Mouse (Mus musculus) CD4-positive helper T cell, adult 2 months (primary cell): ENCODE measurements around the gene Fgr.

ENCODE experiments used
- DNase-seq: peaks from one replicate; pipeline ENCODE4 v3.0.0-alpha.2; 2012; ENCODE audit warnings: low read depth, missing footprints, low spot score

The Fgr gene

GRCm38 (mm10) chr4:133014896-133015709 lies 41.2 kb downstream of the Fgr start:
- peak; percentile 25 for DNase-seq

- DNase-seq, result no peak
Observed at GRCm38 (mm10) chr4:133015710-133016651, 42.1 kb downstream of the Fgr start.

GRCm38 (mm10) chr4:133016677-133017415 lies 43.0 kb downstream of the Fgr start:
- no peak for DNase-seq

GRCm38 (mm10) chr4:133017597-133018262 lies 43.8 kb downstream of the Fgr start:
- DNase-seq, result no peak

GRCm38 (mm10) chr4:133018263-133018798 lies 44.4 kb downstream of the Fgr start:
- no peak for DNase-seq

GRCm38 (mm10) chr4:133020721-133021120 lies 46.8 kb downstream of the Fgr start:
- no peak for DNase-seq

GRCm38 (mm10) chr4:133021181-133021671 lies 47.3 kb downstream of the Fgr start:
- DNase-seq, result no peak

- DNase-seq, result no peak
Observed at GRCm38 (mm10) chr4:133022217-133022616, 48.3 kb downstream of the Fgr start.

- no peak for DNase-seq
Observed at GRCm38 (mm10) chr4:133022954-133023635, 49.2 kb downstream of the Fgr start.

GRCm38 (mm10) chr4:133023636-133024035 lies 49.7 kb downstream of the Fgr start:
- DNase-seq, result no peak

- DNase-seq, result no peak
Observed at GRCm38 (mm10) chr4:133024404-133024803, 50.5 kb downstream of the Fgr start.

GRCm38 (mm10) chr4:133024969-133025685 lies 51.2 kb downstream of the Fgr start:
- DNase-seq, result no peak

GRCm38 (mm10) chr4:133026272-133026671 lies 52.4 kb downstream of the Fgr start:
- DNase-seq, result no peak

GRCm38 (mm10) chr4:133026826-133027375 lies 53.0 kb downstream of the Fgr start:
- DNase-seq, result no peak

GRCm38 (mm10) chr4:133027721-133028120 lies 53.8 kb downstream of the Fgr start:
- no peak for DNase-seq

GRCm38 (mm10) chr4:133028193-133028592 lies 54.3 kb downstream of the Fgr start:
- DNase-seq, result no peak

GRCm38 (mm10) chr4:133028875-133029274 lies 55.0 kb downstream of the Fgr start:
- no peak for DNase-seq

- DNase-seq, result no peak
Observed at GRCm38 (mm10) chr4:133032410-133033095, 58.7 kb downstream of the Fgr start.

GRCm38 (mm10) chr4:133034478-133034877 lies 60.6 kb downstream of the Fgr start:
- no peak for DNase-seq
